Mouse (Mus musculus) embryonic fibroblast, embryonic 13.5 days (primary cell): Measurements from ENCODE around the gene Syt2. TPM values are rescaled to one million over a fixed set of nuclear protein-coding genes. Genes with fewer than 3 reads are reported as not detected.

Source experiments
- H3K27ac ChIP-seq: 2 replicates; pipeline ENCODE4 v1.5.1; 2012; ENCODE audit warnings: low read length, control low read depth, inconsistent platforms; ENCODE audit not compliant: insufficient read depth
- H3K4me1 ChIP-seq: 2 replicates; pipeline ENCODE4 v1.6.1; 2011; ENCODE audit warnings: low read length; ENCODE audit not compliant: control insufficient read depth, insufficient read depth
- H3K4me3 ChIP-seq: 2 replicates; pipeline ENCODE4 v1.5.1; 2011; ENCODE audit warnings: mild to moderate bottlenecking, control low read depth, low read length; ENCODE audit not compliant: insufficient read depth
- CTCF ChIP-seq: IDR thresholded peaks from 2 replicates; pipeline ENCODE4 v1.5.1; 2011; ENCODE audit warnings: mild to moderate bottlenecking, control low read depth, low read length, moderate library complexity, borderline replicate concordance; ENCODE audit not compliant: insufficient read depth
- POLR2A ChIP-seq: IDR thresholded peaks from 2 replicates; pipeline ENCODE4 v1.6.1; 2011; ENCODE audit warnings: low read depth, mild to moderate bottlenecking, control low read depth, low read length, moderate library complexity
- polyA plus RNA-seq: library from polyadenylated mRNA; stranded (reverse); fragments of >200 nt; gene quantifications from 2 replicates; pipeline ENCODE4 v1.2.4, GENCODE M21; 2011; ENCODE audit warnings: low read depth; ENCODE audit not compliant: missing spikeins, insufficient read length

Gene Syt2
- polyA plus RNA-seq, 1 experiment, result not detected

DNA sequence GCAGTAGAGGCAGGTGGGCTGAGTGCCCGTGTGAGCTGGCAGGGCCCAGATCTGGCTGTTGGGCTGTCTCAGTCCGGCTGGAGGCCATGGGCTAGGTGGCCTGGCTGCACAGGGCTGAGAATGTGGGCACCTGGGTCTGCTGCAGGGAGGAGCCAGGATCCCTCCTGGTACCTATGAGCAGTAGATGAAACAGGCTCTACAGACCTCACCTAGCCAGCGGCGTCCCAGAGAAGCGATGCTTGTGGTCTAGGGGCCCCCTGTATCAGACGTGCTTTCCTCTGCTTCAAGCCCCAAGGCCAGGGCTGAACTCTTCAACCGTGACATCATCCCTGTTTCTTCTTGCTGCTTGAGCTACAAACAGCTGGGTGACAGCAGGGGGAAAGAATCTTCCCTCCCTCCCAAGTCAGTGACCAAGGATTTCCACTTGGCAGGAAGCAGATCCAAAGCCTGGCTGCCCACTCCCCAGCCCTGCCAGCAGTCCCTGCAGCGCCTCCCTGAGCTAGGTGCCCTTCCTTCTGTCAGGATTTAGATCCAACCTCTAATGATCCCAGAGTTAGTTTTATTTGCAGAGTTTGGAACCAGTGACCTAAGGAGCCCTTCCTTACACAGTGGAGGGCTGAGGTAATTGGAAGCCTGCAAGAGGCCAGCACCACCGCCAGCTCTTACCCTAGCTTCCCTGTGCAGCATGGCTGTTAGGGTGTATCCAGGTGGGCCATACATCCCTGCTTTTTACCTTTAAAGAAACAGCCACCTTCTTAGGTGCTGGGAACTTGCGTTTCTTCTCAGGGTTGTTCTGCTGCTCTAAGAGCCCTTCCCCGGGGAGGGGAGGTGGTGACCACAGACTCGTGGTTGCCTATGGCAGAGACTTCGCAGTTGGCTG, 107.5 kb downstream of the Syt2 start:
- Histone ChIP-seq H3K4me1 (peaks cover 13% of the 10 kb centered on the region), H3K4me3 (no peak overlapping the region), H3K27ac (0 out of 2 replicates have a peak overlapping the region, but pooled peaks have one; percentile 5)
- TF ChIP-seq POLR2A, result no peak
- TF ChIP-seq CTCF, result no peak

DNA sequence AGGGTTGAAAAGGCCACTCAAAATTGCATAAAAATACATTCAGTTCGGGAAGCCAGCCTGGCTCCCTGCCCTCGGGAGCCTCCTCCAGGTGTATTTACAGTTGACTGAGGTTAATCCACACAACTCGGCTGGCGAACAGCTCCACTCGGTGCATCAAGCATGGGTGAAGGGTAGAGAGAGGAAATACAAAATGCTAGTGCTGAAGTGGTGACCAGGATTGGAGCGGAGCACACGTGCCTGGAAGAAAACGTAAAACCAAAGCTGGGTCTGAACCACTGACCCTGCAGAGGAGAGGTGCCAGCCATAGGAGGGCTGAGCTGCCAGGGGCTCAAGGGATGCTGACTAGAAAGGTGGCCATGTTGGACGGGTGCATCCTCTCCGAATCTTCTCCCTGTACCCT, 108.3 kb downstream of the Syt2 start:
- peaks cover 11% of the 10 kb centered on the region for H3K4me1 ChIP-seq
- H3K4me3 ChIP-seq, result no peak overlapping the region
- no peak for TF ChIP-seq POLR2A
- no peak for TF ChIP-seq CTCF
- no peak overlapping the region for H3K27ac ChIP-seq

DNA sequence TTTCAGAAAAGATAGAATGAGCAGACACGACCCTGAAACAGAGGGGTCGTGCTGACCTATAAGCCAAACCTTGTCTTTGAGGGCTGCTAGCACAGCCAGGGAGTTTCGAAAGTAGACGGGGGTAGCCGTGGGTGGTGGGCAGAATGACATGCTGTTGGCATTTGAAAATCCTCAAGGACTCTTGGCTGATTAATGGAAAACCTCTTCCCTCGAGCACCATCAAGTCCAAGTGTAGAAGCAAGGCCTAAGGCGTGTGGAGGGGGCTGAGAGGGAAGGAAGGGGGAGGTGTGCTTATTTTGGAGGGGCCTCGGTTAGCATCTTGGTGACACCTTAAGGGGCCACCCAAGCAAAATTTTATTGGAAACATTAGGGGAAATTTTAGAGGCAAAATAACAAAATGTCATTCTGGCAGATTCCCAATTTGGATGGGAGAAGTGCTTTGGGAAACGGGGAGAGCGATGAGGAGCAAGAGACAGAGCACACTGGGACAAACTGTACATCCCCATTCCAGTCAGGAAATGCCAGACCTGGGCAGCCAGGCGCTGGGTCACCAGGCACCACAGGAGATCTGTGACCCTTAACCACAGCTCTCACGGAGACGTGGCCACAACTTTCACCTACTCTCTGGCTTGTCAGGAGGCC, 109.2 kb downstream of the Syt2 start:
- no peak overlapping the region for H3K27ac ChIP-seq
- H3K4me1 ChIP-seq, result peaks cover 10% of the 10 kb centered on the region; the same call in 1 of the 2 replicates

DNA sequence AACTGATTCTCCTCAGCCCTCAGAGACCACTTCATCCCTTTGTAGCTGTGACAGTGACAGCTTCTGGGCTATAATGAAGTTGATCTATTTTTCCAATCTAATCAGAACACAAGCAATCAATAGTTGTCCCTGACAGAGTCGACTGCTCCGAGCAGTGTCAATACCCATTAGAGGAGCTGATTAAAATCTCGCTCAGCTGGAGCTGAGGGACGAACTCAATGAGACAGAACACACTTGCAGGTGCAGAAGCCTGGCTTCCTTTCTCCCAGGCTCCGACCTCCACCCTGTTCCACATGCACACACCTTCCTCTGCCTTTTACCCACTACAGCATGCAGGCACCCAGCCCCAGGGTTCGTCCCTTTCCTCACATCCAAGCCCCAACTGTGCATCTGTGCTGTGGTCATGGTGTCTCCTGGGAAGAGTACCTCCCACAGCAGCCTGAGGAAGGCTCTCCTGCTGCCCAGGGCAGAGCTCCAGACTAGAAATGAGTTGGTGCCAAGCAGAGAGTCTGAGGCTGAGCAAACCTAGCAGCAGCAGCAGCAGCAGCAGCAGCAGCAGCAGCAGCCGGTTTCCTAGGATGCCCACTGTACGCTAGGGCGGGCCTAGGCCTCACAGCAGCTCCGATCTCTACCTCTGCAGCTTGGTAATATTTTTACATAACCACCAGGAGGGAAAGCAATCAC, 109.9 kb downstream of the Syt2 start:
- Histone ChIP-seq H3K4me1 (peaks cover 10% of the 10 kb centered on the region; the same call in 1 of the 2 replicates), H3K27ac (no peak overlapping the region), H3K4me3 (no peak overlapping the region)
- TF ChIP-seq CTCF, result no peak
- no peak for TF ChIP-seq POLR2A

More for the DNA sequence above, 109.2 kb downstream of the Syt2 start:
- H3K4me3 ChIP-seq, result no peak overlapping the region
- TF ChIP-seq POLR2A (no peak), CTCF (no peak)

DNA sequence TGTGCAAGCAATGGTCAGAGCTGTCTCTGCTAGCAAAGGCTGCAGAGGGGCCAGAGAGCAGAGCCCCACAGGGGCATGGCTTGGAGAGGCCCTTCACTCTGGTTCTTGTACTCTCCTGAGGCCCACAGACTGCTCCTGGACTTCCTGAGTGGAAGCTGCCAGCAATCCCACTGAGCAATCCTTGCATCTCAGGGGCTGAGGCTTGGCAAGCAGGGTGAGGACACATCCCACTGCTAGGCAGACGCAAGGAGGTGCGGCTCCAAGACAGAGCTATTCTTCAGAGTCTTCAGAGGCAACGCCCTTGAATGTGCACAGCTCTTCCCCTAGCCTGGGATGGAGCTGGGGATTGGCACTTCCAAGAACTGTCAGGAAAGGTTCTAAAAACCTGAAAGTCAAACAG, 110.8 kb downstream of the Syt2 start:
- no peak overlapping the region for H3K27ac ChIP-seq
- no peak overlapping the region for H3K4me3 ChIP-seq
- peaks cover 10% of the 10 kb centered on the region; the same call in 1 of the 2 replicates for H3K4me1 ChIP-seq
- TF ChIP-seq POLR2A (no peak), CTCF (no peak)

DNA sequence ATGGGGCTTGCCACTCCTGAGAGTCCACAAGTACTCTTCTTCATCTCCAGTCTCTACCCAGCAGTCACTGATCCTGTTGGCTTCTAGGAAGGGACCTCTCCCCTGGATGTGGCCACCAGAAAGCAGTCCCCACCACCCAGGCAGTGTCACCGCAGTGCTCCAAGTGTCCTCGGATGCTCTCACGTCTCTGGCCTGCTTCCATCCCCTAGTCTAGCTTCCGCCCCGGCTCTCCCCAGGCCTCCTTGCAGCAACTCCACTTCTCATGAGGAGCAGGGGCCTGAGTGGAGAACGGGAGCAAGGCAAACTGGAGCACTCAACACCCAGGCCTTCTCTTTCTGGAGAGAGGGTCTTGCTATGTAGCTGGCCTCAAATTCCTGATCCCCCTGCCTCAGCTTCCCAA, 112.7 kb downstream of the Syt2 start:
- Histone ChIP-seq H3K27ac (no peak overlapping the region), H3K4me3 (no peak overlapping the region), H3K4me1 (peaks cover 3% of the 10 kb centered on the region; the same call in 1 of the 2 replicates)
- TF ChIP-seq CTCF, result no peak

DNA sequence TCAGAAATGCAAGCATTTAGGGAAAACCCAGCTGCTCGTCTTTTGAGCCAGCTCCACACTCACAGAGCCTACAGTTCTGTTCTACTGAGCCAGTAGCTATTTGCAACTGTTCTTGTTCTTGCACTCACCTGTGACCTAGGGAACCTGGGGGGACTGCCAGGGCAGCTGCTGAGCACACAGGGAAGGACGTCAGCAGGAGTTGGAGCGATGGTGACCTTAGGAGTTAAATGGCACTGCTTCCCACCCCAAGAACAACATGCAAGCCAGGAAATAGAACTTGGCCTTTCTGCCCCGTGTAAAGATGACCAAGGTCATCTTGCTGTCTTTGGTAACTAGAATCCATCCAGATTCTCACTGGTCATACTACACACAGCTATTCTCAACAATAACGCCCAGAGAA, 114.2 kb downstream of the Syt2 start:
- Histone ChIP-seq H3K27ac (no peak overlapping the region), H3K4me1 (no peaks in the 10 kb centered on the region), H3K4me3 (no peak overlapping the region)
- TF ChIP-seq POLR2A, result no peak
- TF ChIP-seq CTCF, result no peak

DNA sequence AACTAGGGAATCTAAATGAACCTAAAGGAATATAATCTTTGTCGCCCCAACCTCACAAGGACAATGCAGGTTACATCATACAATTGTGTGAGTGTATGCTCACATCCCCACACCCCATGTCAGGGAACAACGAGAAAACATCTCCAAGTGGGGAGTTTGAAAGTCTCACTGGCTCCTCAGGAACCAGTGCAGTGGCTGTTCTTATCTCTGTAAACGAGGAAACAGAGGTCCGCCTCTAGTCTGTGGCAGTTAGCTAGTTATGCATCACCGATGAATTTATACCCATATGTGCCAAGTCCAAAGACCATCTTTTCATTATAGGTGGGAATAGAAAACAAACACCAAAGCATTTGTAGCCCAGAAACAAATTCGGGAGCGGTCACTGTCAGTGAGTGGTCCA, 115.1 kb downstream of the Syt2 start:
- TF ChIP-seq CTCF (no peak), POLR2A (no peak)
- no peak overlapping the region for H3K4me3 ChIP-seq
- H3K27ac ChIP-seq, result no peak overlapping the region
- no peaks in the 10 kb centered on the region for H3K4me1 ChIP-seq

DNA sequence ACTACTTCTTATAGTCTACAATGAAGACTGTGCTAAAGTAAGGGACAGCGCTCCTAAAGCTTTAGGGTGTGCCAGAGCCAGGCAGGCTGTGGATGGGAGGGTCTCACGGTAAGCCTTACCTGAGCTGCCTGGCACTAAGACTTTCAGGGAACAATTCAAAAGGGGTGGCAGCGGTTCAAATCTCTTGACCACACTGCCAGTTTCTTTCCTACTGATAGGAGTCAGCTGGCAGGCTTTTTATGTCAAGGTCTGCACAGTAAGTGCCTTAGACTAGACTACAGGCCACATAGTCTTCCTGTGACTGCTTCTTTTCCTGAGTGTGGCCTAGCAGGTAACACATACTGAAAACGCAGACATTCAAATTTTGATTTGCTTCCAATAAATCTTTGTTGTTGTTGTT, 116.8 kb downstream of the Syt2 start:
- Histone ChIP-seq H3K4me3 (no peak overlapping the region), H3K27ac (no peak overlapping the region), H3K4me1 (no peaks in the 10 kb centered on the region)
- TF ChIP-seq CTCF (no peak), POLR2A (no peak)
